Mouse (Mus musculus): ENCODE results near the gene Draxin.

Draxin gene

GRCm38 (mm10) chr4:148114758-148115391, 15.6 kb downstream of the Draxin start:
- peak; percentile 87 for DNase-seq (ENCODE audit: low spot score)

- DNase-seq (ENCODE audit: low spot score), result no peak
Observed at GRCm38 (mm10) chr4:148112519-148112918, 18.0 kb downstream of the Draxin start.

DNA sequence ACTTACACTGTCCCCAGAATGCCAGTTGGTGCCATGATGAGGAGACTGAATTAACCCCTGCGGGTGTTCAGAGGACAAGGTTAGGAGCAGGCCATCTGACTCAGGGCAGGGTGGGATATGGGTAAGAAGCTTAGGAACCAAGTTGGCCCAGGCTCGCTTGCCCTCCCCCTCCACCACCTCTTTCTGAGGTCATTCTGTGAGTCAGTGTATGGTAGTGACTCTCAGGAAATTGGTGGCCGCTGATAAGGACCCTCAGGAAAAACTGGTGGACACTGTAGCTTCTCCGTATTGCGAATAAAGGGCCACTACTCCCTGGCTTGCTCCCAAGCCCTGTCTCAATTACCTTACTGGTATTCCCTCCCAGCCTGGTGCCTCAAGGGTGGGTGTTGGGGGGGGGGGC, 21.3 kb downstream of the Draxin start:
- DNase-seq (ENCODE audit: low spot score), result no peak

- no peak for DNase-seq (ENCODE audit: low spot score)
Observed at GRCm38 (mm10) chr4:148108565-148109100, 21.9 kb downstream of the Draxin start.

DNA sequence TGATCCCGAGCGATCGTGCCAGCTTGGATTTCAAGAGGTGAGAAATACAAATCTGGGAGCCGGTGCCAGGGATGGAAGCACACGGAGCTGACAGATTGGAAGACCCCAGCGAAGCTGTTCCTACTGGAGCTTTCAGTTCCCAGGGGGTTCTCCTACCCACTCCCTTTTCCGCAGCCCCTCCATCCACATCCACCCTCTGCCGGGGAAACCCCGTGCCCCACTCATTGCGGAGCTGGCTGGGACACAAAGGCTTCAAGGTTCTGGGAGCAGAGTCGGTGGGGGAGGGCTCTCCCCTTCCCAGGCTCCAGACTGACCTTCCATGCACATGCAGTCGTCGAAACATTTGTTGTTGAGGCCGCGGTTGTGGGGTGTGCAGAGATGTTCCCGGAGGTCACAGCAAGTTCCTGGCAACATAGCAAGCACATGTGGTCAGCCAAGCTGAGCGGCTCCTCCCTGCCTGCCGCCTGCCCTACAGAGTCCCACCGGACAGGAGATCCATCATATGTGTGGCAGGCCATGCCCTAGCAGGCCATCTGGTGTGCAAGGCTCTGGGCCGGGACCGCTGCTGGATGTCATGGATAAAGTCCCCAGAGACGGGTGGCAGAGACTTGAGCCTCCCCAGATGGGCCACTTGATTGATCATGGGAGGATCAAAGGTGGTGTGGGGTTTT, 22.7 kb downstream of the Draxin start:
- peak; percentile 73 for DNase-seq (ENCODE audit: low spot score)

DNA sequence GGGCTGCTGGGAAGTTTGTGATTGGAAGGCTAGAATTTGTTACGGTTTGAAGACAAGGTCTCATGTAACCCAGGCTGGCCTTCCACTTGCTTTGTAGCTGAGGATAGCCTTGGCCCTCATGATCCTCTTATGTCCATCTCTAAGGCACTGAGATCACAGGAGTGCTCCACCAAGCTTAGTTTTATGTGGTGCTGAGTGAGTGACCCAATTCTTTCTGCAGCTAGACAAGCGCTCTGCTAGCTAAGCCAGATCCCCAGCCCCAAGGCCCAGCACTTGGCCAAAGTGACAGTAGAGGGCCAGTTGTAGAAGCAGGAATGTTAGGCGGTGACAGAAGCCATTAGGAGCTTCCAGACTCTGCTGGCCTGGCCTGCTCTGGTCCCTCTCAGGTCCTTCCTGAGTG, 26.4 kb downstream of the Draxin start:
- no peak for DNase-seq (ENCODE audit: low spot score)

GRCm38 (mm10) chr4:148101801-148102527, 28.5 kb downstream of the Draxin start:
- no peak for DNase-seq (ENCODE audit: low spot score)

GRCm38 (mm10) chr4:148098666-148099065, 31.8 kb downstream of the Draxin start:
- no peak for DNase-seq (ENCODE audit: low spot score)

- no peak for DNase-seq (ENCODE audit: low spot score)
Observed at GRCm38 (mm10) chr4:148097936-148098335, 32.6 kb downstream of the Draxin start.

GRCm38 (mm10) chr4:148095081-148095480, 35.4 kb downstream of the Draxin start:
- DNase-seq (ENCODE audit: low spot score), result no peak

DNA sequence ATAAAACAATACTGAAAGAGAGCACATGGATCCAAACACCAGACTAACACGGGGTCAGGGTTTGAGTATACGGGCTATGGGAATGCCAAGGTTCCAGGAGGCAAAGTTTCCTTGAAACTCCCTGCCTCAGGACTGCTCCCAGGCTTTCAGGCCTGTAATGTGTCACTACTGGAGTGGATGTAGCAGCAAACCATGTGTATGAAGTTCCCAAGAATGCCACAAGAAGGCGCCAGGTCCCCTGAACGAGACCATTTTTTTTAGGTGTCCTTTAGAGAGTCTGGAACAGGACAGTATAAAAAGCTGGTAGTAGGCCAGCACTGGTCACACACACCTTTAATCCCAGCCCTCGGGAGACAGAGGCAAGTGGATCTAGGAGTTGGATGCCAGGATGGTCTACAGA, 36.3 kb downstream of the Draxin start:
- no peak for DNase-seq (ENCODE audit: low spot score)

DNA sequence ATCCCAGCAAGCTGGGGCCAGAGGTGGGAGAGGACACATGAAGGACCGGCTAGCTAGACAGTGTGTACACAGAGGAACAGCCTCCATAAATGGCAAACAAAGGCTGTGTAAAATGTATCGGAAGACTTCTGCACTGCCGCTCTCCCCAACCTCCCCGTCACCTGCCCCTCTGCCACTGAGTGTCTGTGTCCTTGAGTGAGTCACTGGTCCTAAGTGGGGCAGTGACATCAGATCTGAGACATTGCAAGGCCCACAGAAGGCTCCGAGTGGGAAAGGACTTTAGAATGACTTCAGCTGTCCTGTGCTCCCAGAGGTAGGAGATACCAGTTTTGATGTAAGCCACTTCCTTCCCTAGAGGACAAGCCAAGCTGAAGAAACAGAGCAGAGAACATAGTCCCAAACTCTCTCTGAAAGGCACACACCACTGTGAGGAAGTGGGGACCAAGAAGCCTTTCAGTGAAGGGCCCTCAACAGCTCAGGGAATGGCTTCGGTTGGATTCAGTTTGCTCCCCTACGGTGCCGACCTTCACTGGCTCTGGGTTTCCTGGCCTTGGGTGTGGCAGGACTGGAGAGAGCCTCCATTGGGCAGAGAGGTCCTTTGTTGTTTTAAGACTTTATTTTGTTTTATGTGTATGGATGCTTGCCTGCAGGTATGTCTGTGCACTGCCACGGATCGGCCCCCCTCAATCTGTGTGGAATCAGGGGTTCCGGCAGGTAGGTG, 37.8 kb downstream of the Draxin start:
- DNase-seq (ENCODE audit: low spot score), result no peak

- DNase-seq (ENCODE audit: low spot score), result no peak
Observed at GRCm38 (mm10) chr4:148091181-148091580, 39.3 kb downstream of the Draxin start.

DNA sequence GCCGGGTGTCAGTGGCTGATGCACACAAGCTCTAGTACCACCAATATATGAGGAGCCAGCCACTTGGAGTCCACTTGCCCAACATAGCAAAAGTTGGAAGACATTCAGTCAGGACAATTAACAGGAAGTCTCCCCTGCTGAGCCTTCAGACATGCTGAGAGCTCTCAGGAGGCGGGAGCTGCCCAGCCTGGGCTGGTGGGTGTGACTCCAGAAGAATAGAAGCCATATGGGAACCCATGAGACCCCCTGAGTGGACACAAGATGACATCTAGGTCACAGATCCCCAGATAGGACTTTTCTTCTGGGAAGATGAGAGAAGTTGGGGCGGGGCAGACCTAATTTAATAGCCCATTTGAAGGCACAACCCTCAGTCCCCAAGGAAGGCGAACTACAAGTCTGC, 41.3 kb downstream of the Draxin start:
- no peak for DNase-seq (ENCODE audit: low spot score)

DNA sequence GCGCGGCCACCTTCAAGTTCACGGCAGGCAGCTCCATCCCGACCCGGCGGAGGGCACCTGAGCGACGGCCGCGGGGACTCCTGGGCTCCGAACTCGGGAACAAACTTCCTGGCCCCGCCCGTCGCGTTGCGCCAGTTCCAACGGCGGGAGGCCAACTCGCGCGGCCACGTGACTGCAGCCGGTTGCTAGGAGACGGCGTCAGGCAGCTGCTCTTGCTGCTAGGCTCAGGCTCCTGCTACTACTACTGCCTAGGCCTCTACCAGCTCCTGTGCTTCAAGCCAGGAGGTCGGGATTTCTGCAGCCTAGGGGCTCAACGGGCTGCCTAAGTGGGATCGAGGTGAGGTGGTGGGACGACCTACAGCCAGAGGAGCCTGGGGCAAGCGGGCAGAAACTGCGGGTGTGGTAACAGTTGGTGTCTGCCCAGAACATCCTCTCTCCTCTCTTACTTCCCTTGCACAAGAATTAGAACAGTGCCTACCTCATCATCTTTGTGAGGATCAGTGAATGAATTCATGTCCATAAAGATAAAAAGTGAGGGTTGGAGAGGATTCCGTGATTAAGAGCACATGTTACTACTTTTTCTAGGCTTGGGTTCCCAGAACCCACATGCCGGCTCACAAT, 42.5 kb downstream of the Draxin start, which contains the start of gene Agtrap:
TSS of gene Agtrap (minus strand) at position 125 of the 621 bp plus-strand sequence.
- DNase-seq (ENCODE audit: low spot score), result peak; percentile 87

- peak; percentile 53 for DNase-seq (ENCODE audit: low spot score)
Observed at GRCm38 (mm10) chr4:148087091-148087906, 43.2 kb downstream of the Draxin start.

DNA sequence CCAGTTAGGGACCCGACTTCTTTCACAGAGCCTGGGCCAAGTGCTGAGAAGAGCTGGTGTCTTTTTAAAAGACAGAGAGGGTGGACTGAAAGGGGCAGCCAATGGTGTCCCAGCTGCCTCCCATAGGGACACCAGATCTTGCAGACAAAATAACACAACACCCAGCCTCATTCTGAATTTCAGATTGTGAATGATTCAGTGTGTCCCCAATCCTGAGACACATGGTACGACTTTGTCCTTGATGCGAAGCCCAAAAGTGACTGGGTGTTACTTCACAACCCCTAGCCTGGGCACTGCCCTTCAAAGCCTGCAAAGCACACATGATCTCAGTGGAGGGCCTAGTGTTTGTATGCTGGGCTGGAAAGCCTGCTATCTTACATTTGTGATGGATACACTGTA, 44.6 kb downstream of the Draxin start:
- no peak for DNase-seq (ENCODE audit: low spot score)

DNA sequence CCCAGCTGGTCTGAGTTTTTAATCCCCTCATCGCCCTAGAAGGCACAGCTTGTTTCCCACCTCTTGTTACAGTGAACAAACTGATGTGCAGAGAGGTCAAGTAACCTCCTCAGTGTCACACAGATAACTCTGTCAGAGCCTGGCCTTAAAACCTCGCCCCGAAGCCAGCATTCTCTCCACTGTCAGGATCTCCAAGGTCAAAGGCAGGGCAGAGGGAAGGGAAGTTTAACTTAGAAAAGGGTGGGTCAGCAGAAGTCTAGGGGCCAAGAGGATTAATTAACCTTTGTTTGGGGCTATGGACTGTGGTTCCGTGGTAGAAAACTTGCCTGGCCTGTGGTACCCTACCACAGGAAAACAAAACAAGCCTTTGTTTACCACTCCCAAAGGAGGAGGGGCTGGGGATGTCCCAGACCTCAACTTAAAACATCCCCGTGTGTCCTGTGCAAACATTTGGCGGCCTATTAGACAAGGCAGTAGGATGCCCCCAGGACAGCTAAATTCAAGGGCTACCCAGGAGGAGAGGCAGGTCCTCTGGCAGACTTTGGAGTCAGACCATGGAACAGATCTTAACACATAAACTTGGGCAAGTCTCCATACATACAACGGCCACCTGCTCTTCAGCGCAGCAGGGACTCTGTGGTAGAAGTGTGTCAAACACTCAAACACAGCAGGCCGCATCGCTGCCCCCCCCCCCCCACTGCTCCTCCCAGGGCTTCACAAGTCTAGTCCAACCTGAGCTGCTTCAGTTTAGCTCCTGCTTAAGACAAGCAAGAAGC, 45.2 kb downstream of the Draxin start:
- DNase-seq (ENCODE audit: low spot score), result no peak

GRCm38 (mm10) chr4:148084261-148084714, 46.2 kb downstream of the Draxin start:
- no peak for DNase-seq (ENCODE audit: low spot score)

Measured in adipocyte (in vitro differentiated cells).